Mouse (Mus musculus): Measurements from ENCODE around the gene Ip6k1.
A peak's percentile ranks its signal among the peaks of the same experiment; 100 is the strongest.

Gene Ip6k1

GRCm38 (mm10) chr9:108035331-108036156, 33.2 kb downstream of the Ip6k1 start:
- no peak for DNase-seq

- peak; percentile 92 for DNase-seq
These were observed 42.6 kb downstream of the Ip6k1 start for GRCm38 (mm10) chr9:108044751-108045492.

DNA sequence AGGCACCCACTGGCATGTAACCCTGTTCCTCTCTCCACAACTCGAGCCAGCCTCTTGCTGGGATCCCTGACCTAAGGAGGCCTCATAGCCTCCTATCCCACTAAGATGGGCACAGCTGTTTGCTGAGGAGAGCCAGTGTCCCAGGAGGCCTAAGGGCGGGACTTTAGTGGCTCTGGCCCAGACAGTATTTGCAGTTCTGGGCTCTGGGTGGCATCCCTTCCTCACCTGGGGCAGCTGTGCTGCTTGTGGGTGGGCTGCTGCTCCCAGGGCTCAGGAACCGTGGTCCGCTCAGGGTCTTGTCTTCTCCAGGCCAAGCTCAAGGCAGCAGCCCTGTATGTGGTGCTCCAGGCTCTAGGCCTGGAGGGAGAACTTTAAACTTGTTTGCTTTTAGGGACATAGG, 44.3 kb downstream of the Ip6k1 start:
- DNase-seq = peak; percentile 91

DNA sequence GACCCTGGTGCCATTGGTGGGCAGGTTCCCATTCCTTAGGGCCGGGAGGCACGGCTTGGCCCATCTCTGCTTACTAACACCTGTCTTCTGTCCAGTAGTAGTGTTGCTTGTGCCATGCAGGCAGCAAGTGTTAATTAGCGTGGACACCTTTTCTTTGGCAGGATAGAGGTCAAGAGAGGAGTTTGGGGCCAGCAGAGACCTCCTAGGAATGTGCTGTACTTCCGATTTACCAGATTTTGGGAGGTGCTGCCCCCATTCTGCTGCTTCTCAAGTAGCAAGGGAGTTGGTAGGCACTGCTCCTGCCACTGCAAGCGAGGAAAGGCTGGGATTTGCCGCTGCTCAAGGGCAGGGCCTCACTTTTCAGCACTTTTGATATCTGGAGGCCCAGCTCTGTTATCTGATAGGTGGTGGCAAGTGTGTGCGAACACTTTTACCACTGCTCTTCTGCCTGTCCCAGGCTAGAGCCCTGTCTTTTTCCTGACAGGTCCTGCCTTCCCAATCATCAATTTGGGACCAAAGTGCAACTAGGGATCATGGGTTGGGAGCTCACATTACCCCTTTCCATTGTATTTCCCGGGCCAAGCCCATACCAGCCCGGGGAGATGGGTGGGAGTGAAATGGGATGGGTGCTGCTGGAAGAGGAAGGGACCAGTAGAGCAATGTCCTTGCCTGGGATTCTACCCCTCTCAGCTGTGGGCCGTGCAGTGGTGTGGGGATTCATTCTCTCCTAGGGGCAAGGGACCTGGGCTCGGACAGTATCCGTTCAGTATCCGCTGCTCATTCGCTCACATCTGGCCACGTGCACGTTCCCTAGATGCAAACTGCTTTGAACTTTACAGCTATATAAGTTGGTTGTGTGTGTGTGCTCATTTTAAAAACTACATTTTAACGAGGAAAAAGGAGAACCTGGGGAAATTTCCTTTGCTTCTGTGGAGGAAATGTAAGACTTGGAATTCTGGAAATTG, 45.6 kb downstream of the Ip6k1 start:
- peak; percentile 94 for DNase-seq

DNA sequence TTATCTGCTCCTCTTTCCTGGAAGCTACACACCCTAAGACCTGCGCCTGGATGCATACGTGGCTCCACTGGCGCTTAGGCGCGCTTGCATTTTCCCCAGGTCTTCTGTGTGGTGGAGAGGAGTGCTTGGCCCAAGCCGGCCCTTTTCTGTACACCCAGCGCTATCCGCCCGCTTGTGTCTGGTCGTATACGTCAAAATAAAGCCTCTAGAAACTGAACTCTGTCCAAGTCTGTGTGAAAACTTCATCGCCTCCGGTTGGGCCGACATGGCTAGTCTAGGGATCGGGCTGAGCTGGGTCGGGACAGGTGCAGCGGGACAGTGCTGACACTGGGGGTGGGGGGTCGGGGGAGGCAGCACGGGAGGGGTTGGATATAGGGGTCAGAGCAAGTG, 46.3 kb downstream of the Ip6k1 start:
- DNase-seq = no peak

DNA sequence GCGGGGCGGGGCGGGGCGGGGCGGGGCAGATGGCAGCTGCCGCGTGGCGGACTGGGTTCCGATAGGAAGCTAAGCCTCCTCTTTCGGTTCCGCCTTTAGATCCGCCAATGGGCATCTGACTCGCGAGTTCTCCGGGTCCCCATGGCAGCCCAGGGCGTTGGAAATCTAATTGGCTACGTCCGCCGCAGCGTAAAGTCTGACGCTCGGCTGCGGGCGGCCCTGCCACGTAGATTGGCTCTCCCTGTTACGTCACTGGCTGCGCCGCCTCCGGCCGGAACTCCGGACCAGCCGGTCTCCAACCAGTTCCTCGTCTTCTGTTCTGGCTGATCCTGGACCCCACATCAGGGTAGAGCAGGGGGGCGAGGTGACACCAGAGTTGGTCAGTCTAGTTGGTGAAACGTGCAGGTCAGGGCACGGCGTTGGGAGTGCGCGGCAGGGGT, 46.7 kb downstream of the Ip6k1 start, which contains the start of gene Gmppb:
TSS of gene Gmppb (plus strand) at position 227 of the 440 bp plus-strand sequence.
- DNase-seq = peak; percentile 100

- no peak for DNase-seq
These were observed 47.4 kb downstream of the Ip6k1 start for GRCm38 (mm10) chr9:108049561-108050251.

DNA sequence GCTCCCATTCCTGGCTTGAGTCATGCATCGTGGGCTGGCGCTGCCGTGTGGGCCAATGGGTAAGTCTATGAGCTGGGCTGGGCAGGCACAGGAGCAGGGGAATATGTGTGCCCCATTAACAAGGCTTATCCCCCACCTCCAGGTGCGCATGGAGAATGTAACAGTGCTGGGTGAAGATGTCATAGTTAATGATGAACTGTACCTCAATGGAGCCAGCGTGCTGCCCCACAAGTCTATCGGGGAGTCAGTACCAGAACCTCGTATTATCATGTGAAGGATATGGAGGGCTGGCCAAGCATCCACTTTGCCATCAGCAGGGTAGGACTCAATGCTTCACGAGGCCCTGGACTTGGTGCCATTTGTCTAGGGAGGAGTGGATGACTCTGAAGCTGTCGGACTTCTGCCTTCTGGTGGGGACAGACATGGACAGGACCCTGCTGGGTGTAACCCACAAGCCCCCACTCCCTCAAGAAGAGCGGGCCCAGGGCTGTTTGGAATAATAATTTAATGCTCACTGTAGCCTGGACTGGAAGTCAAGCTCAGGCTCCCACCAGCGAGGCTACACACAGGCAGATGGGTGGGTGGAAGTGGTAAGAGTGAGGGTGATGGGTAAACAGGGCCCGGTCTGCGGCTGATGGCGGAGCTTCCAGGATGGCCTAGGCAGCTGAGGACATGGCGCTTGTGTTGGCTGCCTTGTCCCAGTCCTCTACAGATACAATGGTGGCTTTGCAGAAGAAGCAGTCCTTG, 49.1 kb downstream of the Ip6k1 start:
- peak; percentile 92 for DNase-seq

- peak; percentile 93 for DNase-seq
These were observed 49.6 kb downstream of the Ip6k1 start for GRCm38 (mm10) chr9:108051931-108052220.

GRCm38 (mm10) chr9:108052411-108052810, 50.1 kb downstream of the Ip6k1 start:
- no peak for DNase-seq

GRCm38 (mm10) chr9:108052885-108053664, 50.8 kb downstream of the Ip6k1 start, which contains the start of gene Amigo3:
Gene Amigo3 (plus strand): TSS chr9:108053159.
- peak; percentile 99 for DNase-seq

DNA sequence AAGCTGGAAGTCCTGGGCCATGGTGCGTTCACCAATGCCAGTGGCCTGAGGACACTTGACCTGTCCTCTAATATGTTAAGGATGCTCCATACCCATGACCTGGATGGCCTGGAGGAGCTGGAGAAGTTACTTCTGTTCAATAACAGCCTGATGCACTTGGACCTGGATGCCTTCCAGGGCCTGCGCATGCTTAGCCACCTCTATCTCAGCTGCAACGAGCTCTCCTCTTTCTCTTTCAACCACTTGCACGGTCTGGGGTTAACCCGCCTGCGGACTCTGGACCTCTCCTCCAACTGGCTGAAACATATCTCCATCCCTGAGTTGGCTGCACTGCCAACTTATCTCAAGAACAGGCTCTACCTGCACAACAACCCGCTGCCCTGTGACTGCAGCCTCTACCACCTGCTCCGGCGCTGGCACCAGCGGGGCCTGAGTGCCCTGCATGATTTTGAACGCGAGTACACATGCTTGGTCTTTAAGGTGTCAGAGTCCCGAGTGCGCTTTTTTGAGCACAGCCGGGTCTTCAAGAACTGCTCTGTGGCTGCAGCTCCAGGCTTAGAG, 51.4 kb downstream of the Ip6k1 start:
- peak; percentile 95 for DNase-seq

DNA sequence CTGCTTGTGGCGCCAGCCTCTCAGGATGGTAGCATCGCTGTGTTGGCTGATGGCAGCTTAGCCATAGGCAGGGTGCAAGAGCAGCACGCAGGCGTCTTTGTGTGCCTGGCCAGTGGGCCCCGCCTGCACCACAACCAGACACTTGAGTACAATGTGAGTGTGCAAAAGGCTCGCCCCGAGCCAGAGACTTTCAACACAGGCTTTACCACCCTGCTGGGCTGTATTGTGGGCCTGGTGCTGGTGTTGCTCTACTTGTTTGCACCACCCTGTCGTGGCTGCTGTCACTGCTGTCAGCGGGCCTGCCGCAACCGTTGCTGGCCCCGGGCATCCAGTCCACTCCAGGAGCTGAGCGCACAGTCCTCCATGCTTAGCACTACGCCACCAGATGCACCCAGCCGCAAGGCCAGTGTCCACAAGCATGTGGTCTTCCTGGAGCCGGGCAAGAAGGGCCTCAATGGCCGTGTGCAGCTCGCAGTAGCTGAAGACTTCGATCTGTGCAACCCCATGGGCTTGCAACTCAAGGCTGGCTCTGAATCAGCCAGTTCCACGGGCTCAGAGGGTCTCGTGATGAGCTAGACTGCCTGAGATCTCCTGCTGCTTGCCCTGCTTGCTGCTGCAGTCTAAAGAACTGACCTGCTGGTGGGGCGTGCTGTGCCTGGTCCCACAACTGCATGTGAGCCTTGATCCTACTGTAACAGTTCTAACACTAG, 52.2 kb downstream of the Ip6k1 start:
- peak; percentile 93 for DNase-seq

DNA sequence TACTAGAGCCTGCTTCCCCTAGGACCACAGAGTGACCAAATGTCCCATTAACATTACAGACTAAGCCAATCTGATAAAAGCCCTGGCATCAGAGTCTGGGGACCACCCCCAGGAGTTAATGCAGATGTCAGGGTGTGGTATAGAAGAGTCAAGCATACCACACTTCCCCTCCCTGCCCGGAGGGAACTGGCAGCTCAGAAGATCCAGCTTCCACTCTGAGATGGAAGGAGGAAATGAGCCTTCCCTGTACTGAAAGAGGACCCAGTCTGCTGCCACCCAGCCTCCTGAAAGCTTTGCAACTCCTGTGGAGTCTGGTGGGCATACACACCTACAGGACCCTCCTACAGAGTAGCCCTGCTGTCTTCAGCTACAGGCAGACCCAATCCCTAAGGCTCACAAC, 52.8 kb downstream of the Ip6k1 start:
- peak; percentile 94 for DNase-seq

DNA sequence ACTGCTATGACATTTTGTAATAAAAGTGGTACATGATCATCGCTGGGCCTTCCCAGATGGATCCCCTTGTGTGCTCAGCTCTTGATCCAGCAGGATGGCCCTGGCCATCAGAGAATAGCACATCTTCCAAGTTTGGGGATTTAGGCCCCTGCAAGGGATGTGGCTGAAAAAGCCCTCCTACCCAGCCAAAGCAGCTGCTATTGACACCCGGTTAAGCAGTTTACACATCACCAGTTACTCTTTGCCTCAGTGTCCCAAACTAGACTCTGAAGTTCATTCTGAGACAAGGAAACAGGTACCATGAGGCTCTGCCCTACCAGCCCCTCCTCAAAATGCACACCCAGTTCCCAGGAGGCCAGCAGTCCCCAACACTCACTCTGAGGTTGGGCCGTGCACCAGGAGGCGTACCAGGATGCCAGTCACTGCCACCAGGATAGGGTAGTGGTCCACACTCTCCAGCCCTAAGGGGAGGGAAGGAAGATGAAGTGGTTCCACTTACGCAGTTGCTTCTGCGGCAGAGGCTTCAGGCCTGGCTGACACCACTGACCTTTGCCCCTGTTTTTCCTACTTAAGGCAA, 53.4 kb downstream of the Ip6k1 start:
- DNase-seq = peak; percentile 88

DNA sequence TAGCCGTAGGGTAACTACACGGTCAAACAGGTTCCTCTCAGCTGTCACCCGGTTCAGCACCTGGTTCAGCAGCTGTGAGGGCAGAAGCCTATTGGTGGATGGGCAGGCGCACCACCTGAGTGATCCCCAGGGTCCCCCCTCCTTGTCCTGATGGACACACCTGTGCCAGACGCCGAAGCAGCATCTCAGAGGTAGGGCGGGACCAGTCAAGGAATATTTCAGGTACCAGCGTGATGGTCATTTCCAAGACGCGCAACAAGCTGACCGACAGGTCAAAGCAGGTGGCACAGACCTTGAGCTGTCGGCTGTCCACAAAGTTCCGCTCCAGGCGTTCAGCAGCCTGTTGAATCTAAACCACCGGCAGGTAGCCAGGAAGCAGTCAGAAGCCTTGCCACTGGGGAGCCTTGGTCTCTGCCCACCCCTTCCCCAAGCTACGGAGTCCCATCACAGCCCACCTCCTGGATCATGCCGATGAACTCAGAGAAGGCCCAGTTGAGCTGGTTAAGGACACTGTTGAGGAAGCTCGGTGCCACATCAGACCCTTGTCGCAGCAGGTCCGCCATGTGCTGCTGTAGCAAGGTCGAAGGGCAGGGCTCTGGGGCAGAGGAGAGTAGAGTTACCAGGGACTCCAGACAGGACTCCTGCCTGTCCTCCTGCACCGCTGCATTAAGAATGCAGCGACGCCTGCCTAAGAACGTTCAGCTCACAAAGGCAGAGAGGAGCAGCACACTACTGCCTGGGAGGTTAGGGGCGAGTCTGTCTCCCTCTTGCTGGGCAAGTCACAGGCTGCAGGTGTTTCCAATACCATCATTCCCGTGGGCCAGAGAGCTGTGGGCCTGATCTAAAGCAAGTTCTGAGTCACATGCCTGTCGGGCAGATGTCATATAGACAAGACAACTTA, 54.3 kb downstream of the Ip6k1 start:
- DNase-seq = peak; percentile 91

GRCm38 (mm10) chr9:108057262-108057562, 54.9 kb downstream of the Ip6k1 start:
- peak; percentile 93 for DNase-seq

DNA sequence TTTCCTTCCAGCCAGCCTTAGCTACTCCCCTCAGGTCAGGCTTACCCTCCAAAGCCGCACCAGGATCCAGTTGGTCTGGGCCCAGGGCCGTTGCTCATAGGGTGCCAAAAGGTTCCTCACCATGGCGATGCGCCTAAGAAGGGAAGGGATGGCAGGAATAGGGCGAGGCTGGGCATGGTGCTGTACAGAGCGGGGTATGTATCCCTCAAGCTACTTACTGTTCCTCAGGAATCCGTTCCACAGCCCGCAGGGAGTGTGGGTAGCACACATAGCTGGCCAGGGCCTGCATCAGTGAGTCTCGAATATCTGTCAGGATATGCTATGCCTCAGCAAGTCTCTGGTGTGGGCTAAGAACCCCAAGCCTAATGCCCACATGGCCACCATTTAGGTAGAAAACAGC, 56.0 kb downstream of the Ip6k1 start:
- DNase-seq = peak; percentile 90

All from heart, adult 11 months (tissue).